In genomic region chr12:110047466-110048250, GRCm38 (mm10) we compare ENCODE assay signal across 13 mouse cellular contexts.
DNase-seq lines count a peak whose midpoint lies in the region; ATAC-seq lines count a peak whose summit lies in the region.
"Had no signal": no experiment of that assay in that cellular context is flagged by ENCODE, and none has a peak within 500 bp of the region (broad histone marks: within the 10 kb centered on the region; RNA-seq: fewer than 3 reads in every experiment).

No protein-coding gene starts in this region.

- no peak overlapping the region for H3K4me2 ChIP-seq in embryonic facial prominence, embryonic 14.5 days (ENCODE audit: low read depth, low read length)
- H3K4me2 ChIP-seq in limb, embryonic 15.5 days, result 0 out of 2 replicates have a peak overlapping the region, but pooled peaks have one; percentile 5
- H3K4me2 ChIP-seq in hindbrain, embryonic 11.5 days (replicated peaks; ENCODE audit: low read depth, low read length), result no peak overlapping the region
- H3K4me2 ChIP-seq: liver, embryonic 15.5 days had no signal

- 65% methylated on average over 16 of the region's 16 CpGs for WGBS in embryonic facial prominence, embryonic 14.5 days
- 55% methylated on average over 16 of the region's 16 CpGs for WGBS in limb, embryonic 15.5 days
- 87% methylated on average over 16 of the region's 16 CpGs for WGBS in hindbrain, embryonic 11.5 days

- H3K4me1 ChIP-seq in embryonic facial prominence, embryonic 14.5 days (ENCODE audit: control insufficient read depth, insufficient read depth, low read length), result no peaks in the 10 kb centered on the region
- peaks cover 7% of the 10 kb centered on the region for H3K4me1 ChIP-seq in limb, embryonic 15.5 days
- no peaks in the 10 kb centered on the region for H3K4me1 ChIP-seq in hindbrain, embryonic 11.5 days (replicated peaks; ENCODE audit: control insufficient read depth, insufficient read depth, low read length)
- H3K4me1 ChIP-seq: liver, embryonic 15.5 days had no signal

- H3K27ac ChIP-seq in embryonic facial prominence, embryonic 14.5 days (replicated peaks; ENCODE audit: low read depth, low read length), result no peak overlapping the region
- H3K27ac ChIP-seq in limb, embryonic 15.5 days, result no peak overlapping the region
- no peak overlapping the region for H3K27ac ChIP-seq in hindbrain, embryonic 11.5 days (ENCODE audit: low read depth, low read length)
- H3K27ac ChIP-seq: gastrocnemius, adult 2 months; liver, embryonic 15.5 days had no signal

- no peaks in the 10 kb centered on the region for H3K27me3 ChIP-seq in embryonic facial prominence, embryonic 14.5 days (replicated peaks; ENCODE audit: control insufficient read depth, insufficient read depth, low read length)
- peaks cover 4% of the 10 kb centered on the region; the same call in 1 of the 2 replicates for H3K27me3 ChIP-seq in limb, embryonic 15.5 days
- H3K27me3 ChIP-seq in hindbrain, embryonic 11.5 days (ENCODE audit: control insufficient read depth, insufficient read depth, low read length), result no peaks in the 10 kb centered on the region
- H3K27me3 ChIP-seq: liver, embryonic 15.5 days had no signal

- H3K4me3 ChIP-seq in embryonic facial prominence, embryonic 14.5 days (ENCODE audit: low read depth, low read length), result no peak overlapping the region
- no peak overlapping the region for H3K4me3 ChIP-seq in limb, embryonic 15.5 days
- H3K4me3 ChIP-seq in hindbrain, embryonic 11.5 days (ENCODE audit: low read depth, low read length), result no peak overlapping the region
- H3K4me3 ChIP-seq: gastrocnemius, adult 2 months; liver, embryonic 15.5 days; myocyte had no signal

- ATAC-seq in embryonic facial prominence, embryonic 14.5 days (ENCODE audit: low read depth), result no peak
- ATAC-seq in limb, embryonic 15.5 days (ENCODE audit: insufficient number of reproducible peaks, low FRiP score, low TSS enrichment, low read depth), result no peak
- no peak for ATAC-seq in hindbrain, embryonic 11.5 days (ENCODE audit: low FRiP score)

- DNase-seq in cerebellum, postnatal 10 days, result peak; percentile 48 to 57
- DNase-seq in cerebellum, postnatal 4 days (ENCODE audit: low spot score in 2 of 2), result no peak
- DNase-seq in left cerebral cortex, postnatal 4 days, result peak; percentile 36
- no peak for DNase-seq in left cerebral cortex, adult 8-10 months (ENCODE audit: low spot score in 2 of 2)
- peak; percentile 32 for DNase-seq in embryonic facial prominence, embryonic 14.5 days (ENCODE audit: low spot score)
- no peak for DNase-seq in MN1 (ENCODE audit: low spot score)
- no peak for DNase-seq in hindbrain, embryonic 11.5 days (ENCODE audit: low spot score)
- DNase-seq: gastrocnemius, adult 2 months; spleen, adult 18-20 months; thymus, postnatal 4 days had no signal

- H3K36me3 ChIP-seq in embryonic facial prominence, embryonic 14.5 days (ENCODE audit: control insufficient read depth, insufficient read depth, low read length), result no peaks in the 10 kb centered on the region
- H3K36me3 ChIP-seq in limb, embryonic 15.5 days, result no peaks in the 10 kb centered on the region
- H3K36me3 ChIP-seq in hindbrain, embryonic 11.5 days (ENCODE audit: control insufficient read depth, insufficient read depth, low read length), result no peaks in the 10 kb centered on the region
- H3K36me3 ChIP-seq: liver, embryonic 15.5 days had no signal

- no peak overlapping the region for H3K9ac ChIP-seq in embryonic facial prominence, embryonic 14.5 days (ENCODE audit: low read depth, low read length)
- H3K9ac ChIP-seq in limb, embryonic 15.5 days, result no peak overlapping the region
- H3K9ac ChIP-seq in hindbrain, embryonic 11.5 days (ENCODE audit: low read depth, low read length), result no peak overlapping the region
- H3K9ac ChIP-seq: liver, embryonic 15.5 days had no signal

- intact Hi-C loops in left cerebral cortex, postnatal 4 days (cut with DNase I), result no loop called here

- H3K9me3 ChIP-seq in embryonic facial prominence, embryonic 14.5 days (ENCODE audit: control insufficient read depth, low read length), result no peaks in the 10 kb centered on the region
- no peaks in the 10 kb centered on the region for H3K9me3 ChIP-seq in limb, embryonic 15.5 days
- H3K9me3 ChIP-seq in hindbrain, embryonic 11.5 days (ENCODE audit: control insufficient read depth, low read length), result no peaks in the 10 kb centered on the region
- H3K9me3 ChIP-seq: liver, embryonic 15.5 days had no signal

Comparison
In these comparisons a context has a peak if more than half of its experiments do, and no peak if none do; other contexts are left out.
1. DNase-seq: peak in cerebellum, postnatal 10 days (2 of 2), left cerebral cortex, postnatal 4 days (single experiment) and embryonic facial prominence, embryonic 14.5 days (single experiment); none in cerebellum, postnatal 4 days (0 of 2), left cerebral cortex, adult 8-10 months (0 of 2), MN1 (single experiment) and hindbrain, embryonic 11.5 days (single experiment).